Mouse (Mus musculus) midbrain, embryonic 12.5 days (tissue): ENCODE data around the gene Ppig. TPM values are rescaled to one million over a fixed set of nuclear protein-coding genes. Genes with fewer than 3 reads are reported as not detected.
"Not testable (repeated sequence)": the region's sequence is repeated elsewhere in the genome, so short reads cannot be mapped to it uniquely, and the experiment has no call there.

Experiments
- ATAC-seq: fragments of 200-750 bp; cut with Nextera tagmentation; 2 replicates; pipeline ENCODE4 v1.8.0; 2017; ENCODE audit warnings: low read depth, moderate TSS enrichment, moderate library complexity; ENCODE audit not compliant: low FRiP score
- H3K27ac ChIP-seq: fragments of 300-500 bp; sonication (generic); replicated peaks from 2 replicates; pipeline ENCODE4 v1.5.1; 2016; ENCODE audit warnings: mild to moderate bottlenecking
- H3K27me3 ChIP-seq: fragments of 300-500 bp; sonication (generic); 2 replicates; pipeline ENCODE4 v1.6.1; 2016; ENCODE audit warnings: mild to moderate bottlenecking
- H3K36me3 ChIP-seq: fragments of 300-500 bp; sonication (generic); 2 replicates; pipeline ENCODE4 v1.6.1; 2016
- H3K4me1 ChIP-seq: fragments of 300-500 bp; sonication (generic); 2 replicates; pipeline ENCODE4 v1.6.1; 2016
- H3K4me2 ChIP-seq: fragments of 300-500 bp; sonication (generic); replicated peaks from 2 replicates; pipeline ENCODE4 v1.6.1; 2016; ENCODE audit warnings: mild to moderate bottlenecking, moderate library complexity
- H3K4me3 ChIP-seq: fragments of 300-500 bp; sonication (generic); 2 replicates; pipeline ENCODE4 v1.5.1; 2016; ENCODE audit warnings: mild to moderate bottlenecking
- H3K9ac ChIP-seq: fragments of 300-500 bp; sonication (generic); replicated peaks from 2 replicates; pipeline ENCODE4 v1.6.1; 2016; ENCODE audit warnings: mild to moderate bottlenecking, moderate library complexity
- H3K9me3 ChIP-seq: fragments of 300-500 bp; sonication (generic); 2 replicates; pipeline ENCODE4 v1.6.1; 2016; ENCODE audit warnings: mild to moderate bottlenecking
- WGBS: fragments of 180-500 bp; shearing (Covaris S2); methylation state at CpG from one replicate; pipeline ENCODE4 v1.1.7; 2016; 5-methylcytosine and 5-hydroxymethylcytosine counted together
- polyA plus RNA-seq: library from polyadenylated mRNA; unstranded; fragments of >200 nt; fragmentation: Nextera tagmentation; extraction: Ambion mirVana; gene quantifications from 2 replicates; pipeline ENCODE4 v1.2.1, GENCODE M21; 2016

Gene Ppig
- 146 and 151 TPM in 2 replicates for polyA plus RNA-seq

DNA sequence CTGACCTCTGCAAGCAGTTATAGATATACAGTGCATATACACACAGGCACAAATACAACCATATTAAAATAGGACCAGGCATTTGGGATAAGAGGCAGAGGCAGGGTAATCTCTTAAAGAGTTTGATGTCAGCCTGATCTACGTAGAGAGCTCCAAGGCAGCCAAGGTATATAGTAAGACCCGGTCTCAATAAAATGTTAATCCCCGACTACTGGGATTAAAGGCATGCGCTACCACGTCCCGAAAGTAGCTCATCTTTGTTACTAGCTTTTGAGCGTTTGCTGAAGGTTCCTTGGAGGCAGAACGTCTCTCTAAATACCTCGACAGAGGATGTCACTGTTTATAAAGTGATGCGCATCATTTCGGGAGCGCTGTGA is at the start of gene Ppig:
Ppig (plus strand) TSS at position 273 of the 377 bp plus-strand sequence.
- H3K27ac ChIP-seq = peak within 1 kb of the TSS; percentile 81
- H3K4me3 ChIP-seq = peak within 1 kb of the TSS; percentile 98
- no peaks in the 10 kb centered on the region for H3K9me3 ChIP-seq
- no peak; the same call in 1 of the 2 replicates for ATAC-seq
- H3K9ac ChIP-seq = peak within 1 kb of the TSS; percentile 89
- H3K36me3 ChIP-seq = no peaks in the 10 kb centered on the region
- 4% methylated on average over 12 of the region's 12 CpGs for WGBS
- H3K4me2 ChIP-seq = peak within 1 kb of the TSS; percentile 82
- peaks cover 15% of the 10 kb centered on the region; the same call in 1 of the 2 replicates for H3K27me3 ChIP-seq
- H3K4me1 ChIP-seq = peaks cover 15% of the 10 kb centered on the region

GRCm38 (mm10) chr2:69673723-69674122 is 48.6 kb upstream of the Ppig start:
- Histone ChIP-seq H3K4me3 (no peak overlapping the region), H3K36me3 (no peaks in the 10 kb centered on the region), H3K27me3 (peaks cover 3% of the 10 kb centered on the region; the same call in 1 of the 2 replicates), H3K9ac (no peak overlapping the region), H3K4me1 (no peaks in the 10 kb centered on the region), H3K4me2 (no peak overlapping the region), H3K27ac (no peak overlapping the region), H3K9me3 (no peaks in the 10 kb centered on the region)
- no peak for ATAC-seq
- WGBS = 75% methylated on average over 5 of the region's 5 CpGs

DNA sequence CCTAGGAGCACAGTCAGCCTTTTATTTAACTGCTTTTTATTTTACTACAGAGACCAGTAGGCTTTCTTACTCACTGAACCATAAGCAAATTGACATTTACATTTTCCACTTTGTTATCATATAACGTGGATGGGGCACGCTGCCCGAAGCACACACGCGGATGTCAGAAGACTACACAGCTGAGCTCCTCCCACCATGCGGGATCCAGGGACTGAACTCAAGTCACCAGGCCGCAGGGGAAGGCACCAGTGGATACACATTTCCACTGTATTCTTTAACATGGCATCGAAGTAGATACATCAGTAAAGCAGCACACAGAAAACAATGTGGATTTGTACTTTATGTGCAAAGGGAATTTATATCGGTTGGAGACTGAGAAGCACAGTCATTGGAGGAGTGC is 47.1 kb upstream of the Ppig start:
- H3K4me3 ChIP-seq = no peak overlapping the region
- 82% methylated on average over 9 of the region's 9 CpGs for WGBS
- H3K9ac ChIP-seq = no peak overlapping the region
- H3K36me3 ChIP-seq = peaks cover 4% of the 10 kb centered on the region; the same call in 1 of the 2 replicates
- no peaks in the 10 kb centered on the region for H3K4me1 ChIP-seq
- H3K9me3 ChIP-seq = no peaks in the 10 kb centered on the region
- H3K27ac ChIP-seq = no peak overlapping the region
- no peak for ATAC-seq
- H3K4me2 ChIP-seq = no peak overlapping the region
- peaks cover 5% of the 10 kb centered on the region; the same call in 1 of the 2 replicates for H3K27me3 ChIP-seq

- WGBS = 69% methylated on average over 2 of the region's 2 CpGs
- H3K4me3 ChIP-seq = no peak overlapping the region
- no peak overlapping the region for H3K4me2 ChIP-seq
- no peaks in the 10 kb centered on the region for H3K9me3 ChIP-seq
- H3K9ac ChIP-seq = no peak overlapping the region
- peaks cover 16% of the 10 kb centered on the region for H3K27me3 ChIP-seq
- peaks cover 4% of the 10 kb centered on the region; the same call in 1 of the 2 replicates for H3K36me3 ChIP-seq
- ATAC-seq = no peak
- no peaks in the 10 kb centered on the region for H3K4me1 ChIP-seq
- no peak overlapping the region for H3K27ac ChIP-seq
Measured at GRCm38 (mm10) chr2:69676713-69677112, 45.6 kb upstream of the Ppig start.

DNA sequence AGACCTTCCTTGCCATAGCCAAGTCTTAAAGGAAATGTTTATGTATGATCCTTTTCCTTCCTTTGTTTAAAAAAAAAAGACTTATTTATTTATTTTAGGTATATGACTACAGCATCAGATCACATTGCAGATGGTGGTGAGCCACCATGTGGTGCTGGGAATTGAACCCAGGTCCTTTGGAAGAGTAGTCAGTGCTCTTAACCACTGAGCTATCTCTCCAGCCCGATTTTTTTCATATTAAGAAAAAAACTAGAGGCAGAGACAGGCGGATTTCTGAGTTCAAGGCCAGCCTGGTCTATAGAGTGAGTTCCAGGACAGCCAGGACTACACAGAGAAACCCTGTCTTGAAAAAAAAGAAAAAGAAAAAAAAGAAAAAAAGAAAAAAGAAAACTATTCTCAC is 45.1 kb upstream of the Ppig start:
- H3K4me2 ChIP-seq, H3K36me3 ChIP-seq, H3K4me3 ChIP-seq, H3K9me3 ChIP-seq, ATAC-seq, H3K9ac ChIP-seq, H3K4me1 ChIP-seq, H3K27ac ChIP-seq: not testable (repeated sequence)
- peaks cover 19% of the 10 kb centered on the region for H3K27me3 ChIP-seq
- WGBS = 84% methylated on average over 2 of the region's 2 CpGs

- Histone ChIP-seq H3K4me1 (peaks cover 14% of the 10 kb centered on the region), H3K27ac (no peak overlapping the region), H3K27me3 (peaks cover 30% of the 10 kb centered on the region), H3K36me3 (peaks cover 4% of the 10 kb centered on the region; the same call in 1 of the 2 replicates), H3K9ac (no peak overlapping the region), H3K9me3 (no peaks in the 10 kb centered on the region), H3K4me2 (no peak overlapping the region), H3K4me3 (no peak overlapping the region)
- 66% methylated on average over 6 of the region's 6 CpGs for WGBS
- no peak for ATAC-seq
Measured at GRCm38 (mm10) chr2:69679990-69680389, 42.4 kb upstream of the Ppig start.

DNA sequence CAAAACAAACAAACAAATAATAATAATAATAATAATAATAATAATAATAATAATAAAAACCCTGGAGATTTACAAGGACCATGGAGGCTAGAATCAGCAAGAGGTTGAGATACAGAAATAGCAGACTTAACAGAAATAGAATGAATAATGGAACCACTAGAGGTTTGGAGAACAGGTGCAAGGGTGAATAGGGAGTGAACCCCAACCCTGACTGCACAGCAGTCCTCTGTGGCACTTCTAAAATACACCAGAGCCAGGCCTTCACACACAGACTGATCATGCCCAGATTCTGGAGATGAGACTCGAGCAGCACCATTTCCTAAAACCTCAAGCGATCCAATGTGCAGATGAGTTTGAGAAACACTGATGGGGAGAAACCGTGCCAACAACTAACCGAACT is 40.4 kb upstream of the Ppig start:
- no peak overlapping the region for H3K4me3 ChIP-seq
- peaks cover 10% of the 10 kb centered on the region for H3K36me3 ChIP-seq
- H3K27me3 ChIP-seq = peaks cover 39% of the 10 kb centered on the region
- no peak overlapping the region for H3K9ac ChIP-seq
- H3K9me3 ChIP-seq = no peaks in the 10 kb centered on the region
- H3K27ac ChIP-seq = no peak overlapping the region
- peaks cover 14% of the 10 kb centered on the region for H3K4me1 ChIP-seq
- 87% methylated on average over 4 of the region's 4 CpGs for WGBS
- no peak for ATAC-seq
- no peak overlapping the region for H3K4me2 ChIP-seq

DNA sequence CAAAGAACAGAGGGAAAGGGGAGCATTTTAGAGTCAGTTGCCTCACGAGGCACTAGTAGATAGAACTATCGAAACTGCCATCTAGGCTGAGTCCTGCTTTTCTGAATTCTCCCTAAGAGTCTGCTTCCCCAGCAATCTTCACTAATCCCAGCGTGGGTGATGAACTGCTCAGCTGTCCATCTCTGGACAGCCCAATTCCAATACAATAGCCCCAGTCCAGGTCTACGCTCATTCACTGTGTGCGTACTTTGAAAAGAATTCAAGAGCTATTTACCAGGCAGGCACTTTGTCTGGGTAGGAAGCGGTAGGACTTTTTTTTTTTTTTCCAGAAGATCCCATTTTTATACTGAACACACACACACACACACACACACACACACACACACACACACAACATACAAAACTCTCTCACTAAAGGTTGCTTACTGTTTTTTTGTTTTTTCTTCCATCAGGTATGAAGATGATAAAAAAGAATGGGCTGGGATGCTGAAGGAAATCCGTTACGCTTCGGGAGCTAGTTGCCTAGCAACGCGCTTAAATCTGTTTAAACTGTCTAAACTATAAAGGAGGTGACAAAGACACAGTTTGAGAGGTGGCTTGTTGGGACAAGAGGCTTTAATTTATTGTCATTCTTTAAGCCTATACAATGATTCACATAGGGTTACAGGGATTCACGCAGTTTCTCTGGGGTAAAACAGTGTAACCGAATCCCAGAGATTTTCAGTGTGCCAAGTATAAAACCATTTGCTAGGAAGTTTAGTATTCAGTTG is 39.1 kb upstream of the Ppig start:
- H3K9me3 ChIP-seq = no peaks in the 10 kb centered on the region
- peaks cover 14% of the 10 kb centered on the region for H3K4me1 ChIP-seq
- H3K9ac ChIP-seq = no peak overlapping the region
- WGBS = 17% methylated on average over 13 of the region's 13 CpGs
- peak overlapping the region; percentile 27 for H3K4me2 ChIP-seq
- H3K27me3 ChIP-seq = peaks cover 46% of the 10 kb centered on the region
- H3K4me3 ChIP-seq = no peak overlapping the region; the same call in 1 of the 2 replicates
- peaks cover 21% of the 10 kb centered on the region for H3K36me3 ChIP-seq
- peak; percentile 76; the same call in 1 of the 2 replicates for ATAC-seq
- H3K27ac ChIP-seq = peak overlapping the region; percentile 50; the same call in 1 of the 2 replicates

DNA sequence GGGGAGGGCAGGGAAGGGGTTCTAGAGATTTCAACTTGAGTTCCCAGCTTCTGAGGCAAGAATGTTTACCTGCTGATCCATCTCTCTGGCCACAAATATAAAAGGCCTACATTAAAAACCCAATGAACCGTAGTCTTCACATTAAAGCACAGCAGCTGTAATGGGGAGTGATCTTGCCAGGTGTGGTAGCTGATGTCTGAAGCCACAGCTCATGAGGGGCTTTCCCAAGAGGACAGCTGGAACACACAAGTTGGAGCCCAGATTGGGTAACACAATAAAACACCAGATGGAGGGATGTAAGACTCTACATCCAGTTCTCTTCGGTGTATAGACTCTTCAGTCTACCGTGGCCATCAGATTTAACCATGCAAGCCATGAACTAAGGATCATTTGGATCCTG is 37.9 kb upstream of the Ppig start:
- no peak overlapping the region for H3K4me3 ChIP-seq
- no peaks in the 10 kb centered on the region for H3K9me3 ChIP-seq
- H3K27ac ChIP-seq = no peak overlapping the region
- H3K36me3 ChIP-seq = peaks cover 31% of the 10 kb centered on the region
- H3K27me3 ChIP-seq = peaks cover 45% of the 10 kb centered on the region
- WGBS = 97% methylated on average over 3 of the region's 3 CpGs
- H3K4me2 ChIP-seq = no peak overlapping the region
- peaks cover 14% of the 10 kb centered on the region for H3K4me1 ChIP-seq
- H3K9ac ChIP-seq = no peak overlapping the region
- no peak for ATAC-seq

DNA sequence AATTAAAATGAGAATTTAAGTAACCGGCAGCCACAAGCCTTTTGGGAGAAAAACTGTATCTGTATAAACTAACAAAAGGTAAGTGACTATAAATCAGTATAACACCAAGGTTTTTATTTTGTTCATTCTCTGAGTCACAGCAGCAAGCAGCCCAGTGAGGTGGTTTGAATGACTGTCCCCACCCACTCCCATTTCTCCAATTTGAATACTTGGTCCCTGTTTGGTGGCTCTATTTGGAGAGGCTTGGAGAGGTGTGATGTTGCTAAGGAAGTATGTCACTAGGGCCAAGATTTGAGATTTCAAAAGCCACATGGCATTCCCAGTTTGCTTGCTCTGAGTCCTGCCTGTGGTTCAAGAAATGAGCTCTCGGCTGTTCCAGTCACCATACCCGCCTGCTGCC is 32.1 kb upstream of the Ppig start:
- H3K9me3 ChIP-seq = no peaks in the 10 kb centered on the region
- H3K4me2 ChIP-seq = no peak overlapping the region
- H3K9ac ChIP-seq = no peak overlapping the region
- H3K4me3 ChIP-seq = no peak overlapping the region
- no peak for ATAC-seq
- peaks cover 15% of the 10 kb centered on the region for H3K27me3 ChIP-seq
- no peak overlapping the region for H3K27ac ChIP-seq
- peaks cover 64% of the 10 kb centered on the region for H3K36me3 ChIP-seq
- 91% methylated on average over 3 of the region's 3 CpGs for WGBS
- H3K4me1 ChIP-seq = no peaks in the 10 kb centered on the region

- ATAC-seq = no peak
- Histone ChIP-seq H3K4me3 (no peak overlapping the region), H3K9ac (no peak overlapping the region), H3K27ac (no peak overlapping the region), H3K27me3 (peaks cover 11% of the 10 kb centered on the region; the same call in 1 of the 2 replicates), H3K4me1 (no peaks in the 10 kb centered on the region), H3K9me3 (no peaks in the 10 kb centered on the region), H3K36me3 (peaks cover 64% of the 10 kb centered on the region), H3K4me2 (no peak overlapping the region)
- 92% methylated on average over 6 of the region's 6 CpGs for WGBS
Measured at GRCm38 (mm10) chr2:69690843-69691242, 31.5 kb upstream of the Ppig start.

DNA sequence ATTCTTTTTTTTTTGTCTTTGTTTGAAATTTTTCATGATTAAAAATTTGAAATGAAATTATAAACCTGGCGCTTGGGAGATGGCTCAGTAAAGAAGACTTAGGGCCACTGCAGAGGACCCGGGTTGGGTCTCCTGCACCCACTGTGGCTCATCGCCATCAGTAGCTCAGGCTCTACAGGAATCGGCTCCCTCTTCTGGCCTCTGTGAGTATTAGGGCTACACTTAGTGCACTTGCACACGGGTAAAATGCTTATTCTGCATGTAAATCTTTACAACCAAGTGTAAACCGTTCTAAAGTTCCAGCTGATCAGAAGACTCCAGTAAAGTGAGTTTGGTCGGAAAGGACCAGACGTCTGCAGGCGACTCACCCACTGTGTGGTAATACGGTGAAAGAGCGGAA is 28.8 kb upstream of the Ppig start:
- WGBS = 94% methylated on average over 11 of the region's 11 CpGs
- H3K36me3 ChIP-seq = peaks cover 62% of the 10 kb centered on the region

More for the DNA sequence above, 28.8 kb upstream of the Ppig start:
- Histone ChIP-seq H3K4me3 (no peak overlapping the region), H3K9me3 (no peaks in the 10 kb centered on the region), H3K27ac (no peak overlapping the region), H3K4me1 (no peaks in the 10 kb centered on the region), H3K27me3 (no peaks in the 10 kb centered on the region), H3K9ac (no peak overlapping the region), H3K4me2 (no peak overlapping the region)
- ATAC-seq = no peak
